ENCODE assay signal across 31 mouse cellular contexts in the genomic region with DNA sequence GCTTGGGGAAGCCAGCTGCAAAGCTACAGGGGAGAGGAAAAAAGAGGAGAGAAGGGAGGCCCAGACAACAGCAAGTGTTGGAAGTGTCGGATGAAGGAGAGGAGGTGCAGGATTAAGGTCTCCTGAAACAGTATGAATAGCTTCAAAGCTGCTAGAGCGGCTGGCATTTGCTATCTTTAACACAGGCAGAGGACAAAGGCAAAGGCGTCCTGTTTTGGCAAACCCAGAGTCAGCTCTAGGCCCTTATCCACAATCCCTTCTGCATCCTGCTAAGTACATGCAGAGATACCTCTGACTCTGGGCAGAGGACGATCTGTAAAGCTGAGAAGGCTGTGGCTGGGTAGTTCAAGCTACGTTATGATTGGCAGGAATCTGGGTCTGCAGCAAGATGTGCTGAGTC. TPM values are rescaled to one million over a fixed set of nuclear protein-coding genes. Genes with fewer than 3 reads are reported as not detected.
A peak's percentile ranks its signal among the peaks of the same experiment; 100 is the strongest.
DNase-seq lines count a peak whose midpoint lies in the region; ATAC-seq and TF ChIP-seq lines count a peak whose summit lies in the region.
"Had no signal": no experiment of that assay in that cellular context is flagged by ENCODE, and none has a peak within 500 bp of the region (broad histone marks: within the 10 kb centered on the region; RNA-seq: fewer than 3 reads in every experiment).

No protein-coding gene starts in this region.

- H3K9ac ChIP-seq in forebrain, postnatal 0 days = no peak overlapping the region
- H3K9ac ChIP-seq in forebrain, embryonic 15.5 days (replicated peaks) = no peak overlapping the region
- no peak overlapping the region for H3K9ac ChIP-seq in midbrain, embryonic 15.5 days
- no peak overlapping the region for H3K9ac ChIP-seq in midbrain, embryonic 14.5 days (replicated peaks; ENCODE audit: low read length)
- H3K9ac ChIP-seq: embryonic facial prominence, embryonic 13.5 days; heart, embryonic 12.5 days; heart, embryonic 15.5 days; hindbrain, embryonic 13.5 days; intestine, embryonic 15.5 days had no signal

- no peak overlapping the region for H3K4me3 ChIP-seq in forebrain, postnatal 0 days (ENCODE audit: low read depth, low read length)
- no peak overlapping the region for H3K4me3 ChIP-seq in forebrain, embryonic 15.5 days
- no peak overlapping the region for H3K4me3 ChIP-seq in midbrain, embryonic 15.5 days
- H3K4me3 ChIP-seq in midbrain, embryonic 14.5 days (replicated peaks; ENCODE audit: low read depth, low read length) = no peak overlapping the region
- H3K4me3 ChIP-seq: embryonic facial prominence, embryonic 10.5 days; embryonic facial prominence, embryonic 13.5 days; erythroblast, embryonic 14.5 days; heart, embryonic 12.5 days; heart, embryonic 15.5 days; hindbrain, embryonic 10.5 days; hindbrain, embryonic 13.5 days; intestine, embryonic 15.5 days had no signal

- DNase-seq in forebrain, postnatal 0 days = peak; percentile 8
- no peak for DNase-seq in midbrain, embryonic 14.5 days
- peak; percentile 62 for DNase-seq in brain, adult 2 months (ENCODE audit: low read depth, low spot score)
- no peak for DNase-seq in thymus, adult 18-20 months
- DNase-seq: adrenal gland, postnatal 10 days; adrenal gland, postnatal 36 days; B cell, adult 2 months; cerebellum, adult 11 months; cerebellum, adult 2 months; cerebellum, adult 9-11 months; cerebellum, postnatal 36 days; embryo, embryonic 11 days; gastrocnemius, postnatal 25 days; heart, adult 18-20 months; heart, postnatal 10 days; heart, postnatal 36 days had no signal

- H3K27me3 ChIP-seq in forebrain, postnatal 0 days (ENCODE audit: insufficient read depth, low read length) = no peaks in the 10 kb centered on the region
- no peaks in the 10 kb centered on the region for H3K27me3 ChIP-seq in forebrain, embryonic 15.5 days
- no peaks in the 10 kb centered on the region for H3K27me3 ChIP-seq in midbrain, embryonic 15.5 days (replicated peaks)
- H3K27me3 ChIP-seq in midbrain, embryonic 14.5 days (ENCODE audit: control insufficient read depth, insufficient read depth, low read length) = no peaks in the 10 kb centered on the region
- H3K27me3 ChIP-seq: embryonic facial prominence, embryonic 13.5 days; heart, embryonic 12.5 days; heart, embryonic 15.5 days; hindbrain, embryonic 13.5 days; intestine, embryonic 15.5 days had no signal

- H3K9me3 ChIP-seq in forebrain, postnatal 0 days (ENCODE audit: low read length) = no peaks in the 10 kb centered on the region
- no peaks in the 10 kb centered on the region for H3K9me3 ChIP-seq in forebrain, embryonic 15.5 days
- no peaks in the 10 kb centered on the region for H3K9me3 ChIP-seq in midbrain, embryonic 15.5 days
- H3K9me3 ChIP-seq in midbrain, embryonic 14.5 days (ENCODE audit: control insufficient read depth, low read length) = no peaks in the 10 kb centered on the region
- H3K9me3 ChIP-seq: embryonic facial prominence, embryonic 10.5 days; embryonic facial prominence, embryonic 13.5 days; G1E; heart, embryonic 15.5 days; hindbrain, embryonic 10.5 days; hindbrain, embryonic 13.5 days; intestine, embryonic 15.5 days had no signal

- WGBS in forebrain, postnatal 0 days = 19% methylated on average over 5 of the region's 5 CpGs
- 18% methylated on average over 5 of the region's 5 CpGs for WGBS in forebrain, embryonic 15.5 days
- WGBS in midbrain, embryonic 15.5 days = 19% methylated on average over 5 of the region's 5 CpGs
- WGBS in midbrain, embryonic 14.5 days = 17% methylated on average over 5 of the region's 5 CpGs

- H3K27ac ChIP-seq in forebrain, postnatal 0 days (ENCODE audit: low read depth, low read length) = no peak overlapping the region
- H3K27ac ChIP-seq in forebrain, embryonic 15.5 days (replicated peaks) = no peak overlapping the region
- H3K27ac ChIP-seq in midbrain, embryonic 15.5 days = peak overlapping the region; percentile 23; the same call in 1 of the 2 replicates
- no peak overlapping the region for H3K27ac ChIP-seq in midbrain, embryonic 14.5 days (replicated peaks; ENCODE audit: low read depth, low read length)
- H3K27ac ChIP-seq: embryonic facial prominence, embryonic 10.5 days; embryonic facial prominence, embryonic 13.5 days; heart, embryonic 15.5 days; hindbrain, embryonic 10.5 days; hindbrain, embryonic 13.5 days; intestine, embryonic 15.5 days had no signal

- no peaks in the 10 kb centered on the region for H3K36me3 ChIP-seq in forebrain, postnatal 0 days (ENCODE audit: insufficient read depth)
- H3K36me3 ChIP-seq in forebrain, embryonic 15.5 days = no peaks in the 10 kb centered on the region
- no peaks in the 10 kb centered on the region for H3K36me3 ChIP-seq in midbrain, embryonic 15.5 days (replicated peaks)
- H3K36me3 ChIP-seq in midbrain, embryonic 14.5 days (ENCODE audit: control insufficient read depth, insufficient read depth, low read length) = no peaks in the 10 kb centered on the region
- H3K36me3 ChIP-seq: embryonic facial prominence, embryonic 10.5 days; embryonic facial prominence, embryonic 13.5 days; G1E; heart, embryonic 12.5 days; heart, embryonic 15.5 days; hindbrain, embryonic 10.5 days; hindbrain, embryonic 13.5 days; intestine, embryonic 15.5 days had no signal

- H3K4me2 ChIP-seq in forebrain, postnatal 0 days (ENCODE audit: low read depth) = no peak overlapping the region
- H3K4me2 ChIP-seq in forebrain, embryonic 15.5 days (replicated peaks) = no peak overlapping the region
- H3K4me2 ChIP-seq in midbrain, embryonic 15.5 days = no peak overlapping the region
- no peak overlapping the region for H3K4me2 ChIP-seq in midbrain, embryonic 14.5 days (ENCODE audit: low read length)
- H3K4me2 ChIP-seq: embryonic facial prominence, embryonic 13.5 days; heart, embryonic 12.5 days; heart, embryonic 15.5 days; hindbrain, embryonic 13.5 days; intestine, embryonic 15.5 days had no signal

- H3K4me1 ChIP-seq in forebrain, postnatal 0 days (ENCODE audit: insufficient read depth) = no peaks in the 10 kb centered on the region
- H3K4me1 ChIP-seq in forebrain, embryonic 15.5 days = no peaks in the 10 kb centered on the region
- H3K4me1 ChIP-seq in midbrain, embryonic 15.5 days = 0 out of 2 replicates have a peak, but pooled peaks cover 3% of the 10 kb centered on the region
- no peaks in the 10 kb centered on the region for H3K4me1 ChIP-seq in midbrain, embryonic 14.5 days (ENCODE audit: control insufficient read depth, insufficient read depth, low read length)
- H3K4me1 ChIP-seq: embryonic facial prominence, embryonic 13.5 days; heart, embryonic 15.5 days; hindbrain, embryonic 13.5 days; intestine, embryonic 15.5 days had no signal

- no peak for ATAC-seq in forebrain, postnatal 0 days
- ATAC-seq in forebrain, embryonic 15.5 days (replicated peaks) = no peak
- ATAC-seq in midbrain, embryonic 15.5 days (replicated peaks) = no peak
- ATAC-seq in midbrain, embryonic 14.5 days (ENCODE audit: low FRiP score, low TSS enrichment) = no peak
- ATAC-seq: forebrain, embryonic 14.5 days; hindbrain, embryonic 16.5 days; intestine, embryonic 15.5 days; Patski had no signal

- no peak for TF ChIP-seq CTCF in forebrain, postnatal 0 days (IDR thresholded peaks at IDR 0.05; ENCODE audit: low read depth)

RNA-seq across cellular contexts. Expression of a gene that starts 38.4 kb away (rescaled TPM):
- total RNA-seq in forebrain, postnatal 0 days (2014; rRNA removed) = 27.9 and 38.7 TPM in 2 replicates
- 5.7 and 10.5 TPM in 2 replicates for polyA plus RNA-seq in forebrain, postnatal 0 days (2015; fragmentation: Nextera tagmentation; extraction: Ambion mirVana)
- 4.7 and 5.1 TPM in 2 replicates for polyA plus RNA-seq in forebrain, embryonic 15.5 days (2015; fragmentation: Nextera tagmentation; extraction: Ambion mirVana)
- polyA plus RNA-seq in midbrain, embryonic 15.5 days (2015; fragmentation: Nextera tagmentation; extraction: Ambion mirVana) = 9.5 and 9.6 TPM in 2 replicates
- polyA plus RNA-seq in midbrain, embryonic 14.5 days (2014; fragmentation: Nextera tagmentation; extraction: Ambion mirVana) = 6.1 and 6.8 TPM in 2 replicates
- total RNA-seq: CH12.LX had no signal
- polyA plus RNA-seq: erythroblast, embryonic 14.5 days; G1E had no signal

Comparison
In these comparisons a context has a peak if more than half of its experiments do, and no peak if none do; other contexts are left out.
1. DNase-seq: peak in forebrain, postnatal 0 days (single experiment) and brain, adult 2 months (single experiment); none in midbrain, embryonic 14.5 days (single experiment) and thymus, adult 18-20 months (0 of 2).